In the genomic region with DNA sequence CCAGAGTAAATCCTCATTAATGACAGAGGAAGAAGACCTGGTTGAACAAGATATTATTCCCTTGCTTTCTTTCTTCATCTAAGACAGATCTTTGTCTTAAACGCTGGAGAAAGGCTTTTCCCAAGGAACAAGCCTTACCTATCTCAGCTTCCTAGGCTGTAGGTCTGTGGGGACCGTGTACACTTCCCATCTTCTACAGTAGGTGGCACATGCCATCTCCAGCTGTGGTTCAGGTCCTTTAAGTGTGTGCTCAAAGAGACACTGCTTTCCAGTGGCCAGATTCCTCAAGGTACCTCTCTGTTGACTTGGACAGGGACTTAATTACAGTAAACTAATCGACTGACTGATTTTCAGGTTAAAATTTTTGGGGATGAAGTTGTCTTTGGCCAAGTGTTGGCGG, we compare ENCODE assay signal across 43 mouse cellular contexts. TPM values are rescaled to one million over a fixed set of nuclear protein-coding genes. Genes with fewer than 3 reads are reported as not detected.
DNase-seq lines count a peak whose midpoint lies in the region; ATAC-seq and TF ChIP-seq lines count a peak whose summit lies in the region.
"Had no signal": no experiment of that assay in that cellular context is flagged by ENCODE, and none has a peak within 500 bp of the region (broad histone marks: within the 10 kb centered on the region; RNA-seq: fewer than 3 reads in every experiment).

No protein-coding gene starts in this region.

- no peak for ATAC-seq in hindbrain, postnatal 0 days
- ATAC-seq in hindbrain, embryonic 12.5 days (ENCODE audit: low FRiP score), result no peak
- ATAC-seq in liver, postnatal 0 days, result no peak
- ATAC-seq in liver, embryonic 11.5 days (replicated peaks; ENCODE audit: low FRiP score), result no peak
- no peak for ATAC-seq in midbrain, embryonic 15.5 days (replicated peaks)
- ATAC-seq: inflammation-experienced regulatory T-cells, adult 6 months; liver, embryonic 12.5 days had no signal

- no peak for TF ChIP-seq RAD21 in MEL (IDR thresholded peaks at IDR 0.05; ENCODE audit: low read depth, low read length)

- H3K36me3 ChIP-seq in hindbrain, postnatal 0 days (ENCODE audit: insufficient read depth, low read length), result no peaks in the 10 kb centered on the region
- H3K36me3 ChIP-seq in hindbrain, embryonic 12.5 days, result no peaks in the 10 kb centered on the region
- H3K36me3 ChIP-seq in liver, postnatal 0 days (replicated peaks; ENCODE audit: insufficient read depth, low read length), result no peaks in the 10 kb centered on the region
- H3K36me3 ChIP-seq in liver, embryonic 11.5 days (ENCODE audit: control insufficient read depth, insufficient read depth, low read length), result no peaks in the 10 kb centered on the region
- no peaks in the 10 kb centered on the region for H3K36me3 ChIP-seq in MEL (ENCODE audit: control insufficient read depth in 1 of 2, insufficient read depth in 2 of 2, low read length in 2 of 2)
- H3K36me3 ChIP-seq in midbrain, embryonic 15.5 days (replicated peaks), result no peaks in the 10 kb centered on the region
- H3K36me3 ChIP-seq: limb, embryonic 12.5 days; liver, embryonic 12.5 days had no signal

- H3K27ac ChIP-seq in hindbrain, postnatal 0 days, result no peak overlapping the region
- H3K27ac ChIP-seq in hindbrain, embryonic 12.5 days, result no peak overlapping the region
- H3K27ac ChIP-seq in liver, postnatal 0 days (ENCODE audit: low read depth), result no peak overlapping the region
- no peak overlapping the region for H3K27ac ChIP-seq in liver, embryonic 11.5 days (ENCODE audit: low read depth, low read length)
- no peak overlapping the region for H3K27ac ChIP-seq in MEL (ENCODE audit: control insufficient read depth, low read depth, low read length)
- H3K27ac ChIP-seq in midbrain, embryonic 15.5 days, result no peak overlapping the region
- H3K27ac ChIP-seq: hindbrain, embryonic 14.5 days; limb, embryonic 12.5 days; liver, embryonic 12.5 days had no signal

- TF ChIP-seq POLR2A in MEL (IDR thresholded peaks at IDR 0.05; ENCODE audit: control insufficient read depth in 1 of 2, insufficient read depth in 1 of 2, low read depth in 1 of 2, low read length in 2 of 2, poor library complexity in 1 of 2), result no peak

- TF ChIP-seq CTCF in hindbrain, postnatal 0 days (IDR thresholded peaks at IDR 0.05; ENCODE audit: low read depth), result peak; percentile 25; the same call in 1 of the 2 replicates
- 0 out of 2 replicates have a peak, but pooled peaks have one; percentile 16 for TF ChIP-seq CTCF in liver, postnatal 0 days (IDR thresholded peaks at IDR 0.05; ENCODE audit: low read depth)
- peak in 2 of 3 experiments; percentile 3 to 11; a peak in 2 of 6 replicates for TF ChIP-seq CTCF in MEL (IDR thresholded peaks at IDR 0.05 in 2 of 3, conservative IDR thresholded peaks at IDR 0.05 in 1 of 3; ENCODE audit: control insufficient read depth in 1 of 3, insufficient read depth in 1 of 3, low read depth in 2 of 3, low read length in 3 of 3, poor library complexity in 1 of 3, severe bottlenecking in 1 of 3)

- H3K4me1 ChIP-seq in hindbrain, postnatal 0 days (ENCODE audit: insufficient read depth, low read length), result no peaks in the 10 kb centered on the region
- H3K4me1 ChIP-seq in hindbrain, embryonic 12.5 days, result no peaks in the 10 kb centered on the region
- H3K4me1 ChIP-seq in liver, postnatal 0 days (ENCODE audit: insufficient read depth), result no peaks in the 10 kb centered on the region
- no peaks in the 10 kb centered on the region for H3K4me1 ChIP-seq in liver, embryonic 11.5 days (replicated peaks; ENCODE audit: control insufficient read depth, insufficient read depth, low read length)
- no peaks in the 10 kb centered on the region for H3K4me1 ChIP-seq in MEL (ENCODE audit: control insufficient read depth in 1 of 2, insufficient read depth in 2 of 2, low read length in 2 of 2)
- no peaks in the 10 kb centered on the region for H3K4me1 ChIP-seq in midbrain, embryonic 15.5 days
- H3K4me1 ChIP-seq: limb, embryonic 12.5 days; liver, embryonic 12.5 days; megakaryocyte, embryonic 14.5 days had no signal

- WGBS in hindbrain, postnatal 0 days, result 62% methylated on average over 4 of the region's 4 CpGs
- WGBS in hindbrain, embryonic 12.5 days, result 73% methylated on average over 4 of the region's 4 CpGs
- WGBS in liver, postnatal 0 days (ENCODE audit: insufficient replicate concordance), result 45% methylated on average over 4 of the region's 4 CpGs
- 52% methylated on average over 4 of the region's 4 CpGs for WGBS in liver, embryonic 11.5 days
- 68% methylated on average over 4 of the region's 4 CpGs for WGBS in midbrain, embryonic 15.5 days

- no peak for TF ChIP-seq EP300 in liver, postnatal 0 days (IDR thresholded peaks at IDR 0.05; ENCODE audit: low read depth)
- no peak for TF ChIP-seq EP300 in MEL (IDR thresholded peaks at IDR 0.05; ENCODE audit: low read depth in 1 of 2, low read length in 2 of 2)

- no peak for DNase-seq in hindbrain, postnatal 0 days (ENCODE audit: low spot score)
- no peak for DNase-seq in liver, postnatal 0 days
- no peak for DNase-seq in liver, embryonic 11.5 days (ENCODE audit: low spot score)
- peak; percentile 19 for DNase-seq in 416B (ENCODE audit: low read depth)
- no peak for DNase-seq in MEL (ENCODE audit: low read depth, low spot score)
- DNase-seq in frontal cortex, postnatal 14 days (ENCODE audit: low spot score in 2 of 2), result no peak
- DNase-seq: adrenal gland, postnatal 25 days; cerebellum, adult 18-20 months; cerebellum, postnatal 14 days; gastrocnemius, postnatal 25 days; heart, adult 18-20 months; heart, postnatal 4 days; kidney, adult 8-10 months; kidney, postnatal 25 days; lung, adult 2 months; lung, postnatal 4 days; midbrain, embryonic 14.5 days; right cerebral cortex, adult 18-20 months; spleen, adult 18-20 months; thymus, adult 18-20 months; thymus, postnatal 25 days had no signal

- no peaks in the 10 kb centered on the region for H3K9me3 ChIP-seq in hindbrain, postnatal 0 days (ENCODE audit: low read length)
- no peaks in the 10 kb centered on the region for H3K9me3 ChIP-seq in hindbrain, embryonic 12.5 days (replicated peaks)
- H3K9me3 ChIP-seq in liver, postnatal 0 days (ENCODE audit: low read length), result no peaks in the 10 kb centered on the region
- no peaks in the 10 kb centered on the region for H3K9me3 ChIP-seq in liver, embryonic 11.5 days (ENCODE audit: control insufficient read depth, low read length)
- H3K9me3 ChIP-seq in MEL (replicated peaks; ENCODE audit: insufficient read depth, low read length), result no peaks in the 10 kb centered on the region
- no peaks in the 10 kb centered on the region for H3K9me3 ChIP-seq in midbrain, embryonic 15.5 days
- H3K9me3 ChIP-seq: limb, embryonic 12.5 days; liver, embryonic 12.5 days; megakaryocyte, embryonic 14.5 days had no signal

- no peak overlapping the region for H3K4me3 ChIP-seq in hindbrain, postnatal 0 days (ENCODE audit: low read length)
- no peak overlapping the region for H3K4me3 ChIP-seq in hindbrain, embryonic 12.5 days
- H3K4me3 ChIP-seq in liver, postnatal 0 days (ENCODE audit: low read depth, low read length), result no peak overlapping the region
- H3K4me3 ChIP-seq in liver, embryonic 11.5 days (ENCODE audit: low read depth, low read length), result no peak overlapping the region
- no peak overlapping the region for H3K4me3 ChIP-seq in MEL (ENCODE audit: control insufficient read depth in 1 of 2, insufficient read depth in 1 of 2, low read depth in 2 of 2, low read length in 2 of 2)
- H3K4me3 ChIP-seq in midbrain, embryonic 15.5 days, result no peak overlapping the region
- H3K4me3 ChIP-seq: erythroblast, embryonic 14.5 days; limb, embryonic 12.5 days; liver, embryonic 12.5 days; megakaryocyte, embryonic 14.5 days had no signal

- no peak overlapping the region for H3K4me2 ChIP-seq in hindbrain, postnatal 0 days (ENCODE audit: low read depth, low read length)
- no peak overlapping the region for H3K4me2 ChIP-seq in hindbrain, embryonic 12.5 days (replicated peaks)
- no peak overlapping the region for H3K4me2 ChIP-seq in liver, postnatal 0 days (ENCODE audit: low read depth, low read length)
- no peak overlapping the region for H3K4me2 ChIP-seq in liver, embryonic 11.5 days
- H3K4me2 ChIP-seq in midbrain, embryonic 15.5 days, result no peak overlapping the region
- H3K4me2 ChIP-seq: heart, embryonic 11.5 days; hindbrain, embryonic 14.5 days; limb, embryonic 12.5 days; liver, embryonic 12.5 days had no signal

- no peak overlapping the region for H3K9ac ChIP-seq in hindbrain, postnatal 0 days (replicated peaks; ENCODE audit: low read length)
- no peak overlapping the region for H3K9ac ChIP-seq in hindbrain, embryonic 12.5 days
- H3K9ac ChIP-seq in liver, postnatal 0 days (replicated peaks), result no peak overlapping the region
- H3K9ac ChIP-seq in liver, embryonic 11.5 days (ENCODE audit: low read depth, low read length), result no peak overlapping the region
- H3K9ac ChIP-seq in MEL (ENCODE audit: control insufficient read depth, low read depth, low read length, poor library complexity, severe bottlenecking), result no peak overlapping the region
- H3K9ac ChIP-seq in midbrain, embryonic 15.5 days, result no peak overlapping the region
- H3K9ac ChIP-seq: hindbrain, embryonic 14.5 days; limb, embryonic 12.5 days; liver, embryonic 12.5 days had no signal

- no peaks in the 10 kb centered on the region for H3K79me2 ChIP-seq in MEL (ENCODE audit: control insufficient read depth, insufficient read depth, low read length, poor library complexity)

- no peaks in the 10 kb centered on the region for H3K27me3 ChIP-seq in hindbrain, postnatal 0 days (ENCODE audit: insufficient read depth, low read length)
- H3K27me3 ChIP-seq in hindbrain, embryonic 12.5 days, result 0 out of 2 replicates have a peak, but pooled peaks cover 2% of the 10 kb centered on the region
- no peaks in the 10 kb centered on the region; the same call in 1 of the 2 replicates for H3K27me3 ChIP-seq in liver, postnatal 0 days (ENCODE audit: insufficient read depth, low read length)
- no peaks in the 10 kb centered on the region for H3K27me3 ChIP-seq in liver, embryonic 11.5 days (replicated peaks; ENCODE audit: control insufficient read depth, insufficient read depth, low read length)
- peaks cover 0 to 2% of the 10 kb centered on the region in 2 experiments for H3K27me3 ChIP-seq in MEL (ENCODE audit: control insufficient read depth in 1 of 2, insufficient read depth in 2 of 2, low read length in 2 of 2)
- H3K27me3 ChIP-seq in midbrain, embryonic 15.5 days (replicated peaks), result no peaks in the 10 kb centered on the region

RNA-seq across cellular contexts. Expression of a gene that starts 7.0 kb away (rescaled TPM):
- not detected in 2 replicates for total RNA-seq in hindbrain, postnatal 0 days (2014; rRNA removed)
- polyA plus RNA-seq in hindbrain, postnatal 0 days (2015; fragmentation: Nextera tagmentation; extraction: Ambion mirVana), result not detected in 2 replicates
- polyA plus RNA-seq in hindbrain, embryonic 12.5 days (2016; fragmentation: Nextera tagmentation; extraction: Ambion mirVana), result not detected in 2 replicates
- polyA plus RNA-seq in liver, postnatal 0 days (2015; fragmentation: Nextera tagmentation; extraction: Ambion mirVana), result not detected in 2 replicates
- polyA plus RNA-seq in liver, embryonic 11.5 days (2014; fragmentation: Nextera tagmentation; extraction: Ambion mirVana), result not detected in 2 replicates
- total RNA-seq in MEL (2012; rRNA removed), result not detected in 2 replicates
- not detected for polyA plus RNA-seq in MEL (2012; ENCODE audit: insufficient read depth in 1 of 2, insufficient read length in 2 of 2, low read depth in 1 of 2, low replicate concordance in 2 of 2, missing spikeins in 1 of 2)
- polyA plus RNA-seq in midbrain, embryonic 15.5 days (2015; fragmentation: Nextera tagmentation; extraction: Ambion mirVana), result not detected in 2 replicates
- total RNA-seq: adrenal gland, postnatal 25 days; gastrocnemius, adult 18-20 months; gastrocnemius, postnatal 25 days; heart, adult 18-20 months; heart, postnatal 4 days; layer of hippocampus, adult 18-20 months; layer of hippocampus, postnatal 10 days; left cerebral cortex, adult 18-20 months; left cerebral cortex, postnatal 25 days; neutrophil, adult 5-6 weeks had no signal
- polyA plus RNA-seq: C2C12; cortical plate, adult 2 months; embryonic facial prominence, embryonic 14.5 days; erythroblast, embryonic 14.5 days; forebrain, embryonic 11.5 days; heart, embryonic 11.5 days; heart, embryonic 16.5 days; hindbrain, embryonic 14.5 days; inflammation-experienced regulatory T-cells, adult 6 months; limb, embryonic 12.5 days; liver, embryonic 12.5 days; lung, adult 2 months; midbrain, embryonic 14.5 days; neural tube, embryonic 11.5 days; stomach, embryonic 16.5 days had no signal

RNA-seq across cellular contexts. Expression of a gene that starts 8.3 kb away (rescaled TPM):
- total RNA-seq in hindbrain, postnatal 0 days (2014; rRNA removed), result not detected in 2 replicates
- not detected in 2 replicates for polyA plus RNA-seq in hindbrain, postnatal 0 days (2015; fragmentation: Nextera tagmentation; extraction: Ambion mirVana)
- not detected in 2 replicates for polyA plus RNA-seq in hindbrain, embryonic 12.5 days (2016; fragmentation: Nextera tagmentation; extraction: Ambion mirVana)
- not detected in 2 replicates for polyA plus RNA-seq in liver, postnatal 0 days (2015; fragmentation: Nextera tagmentation; extraction: Ambion mirVana)
- not detected in 2 replicates for polyA plus RNA-seq in liver, embryonic 11.5 days (2014; fragmentation: Nextera tagmentation; extraction: Ambion mirVana)
- not detected in 2 replicates for total RNA-seq in MEL (2012; rRNA removed)
- polyA plus RNA-seq in MEL (2012; ENCODE audit: insufficient read depth in 1 of 2, insufficient read length in 2 of 2, low read depth in 1 of 2, low replicate concordance in 2 of 2, missing spikeins in 1 of 2), result not detected
- 0.36 and 0.65 TPM in 2 replicates for polyA plus RNA-seq in midbrain, embryonic 15.5 days (2015; fragmentation: Nextera tagmentation; extraction: Ambion mirVana)
- total RNA-seq: adrenal gland, postnatal 25 days; gastrocnemius, adult 18-20 months; gastrocnemius, postnatal 25 days; heart, adult 18-20 months; heart, postnatal 4 days; layer of hippocampus, adult 18-20 months; layer of hippocampus, postnatal 10 days; left cerebral cortex, adult 18-20 months; left cerebral cortex, postnatal 25 days; neutrophil, adult 5-6 weeks had no signal
- polyA plus RNA-seq: C2C12; cortical plate, adult 2 months; erythroblast, embryonic 14.5 days; heart, embryonic 11.5 days; heart, embryonic 16.5 days; hindbrain, embryonic 14.5 days; inflammation-experienced regulatory T-cells, adult 6 months; limb, embryonic 12.5 days; liver, embryonic 12.5 days; lung, adult 2 months; neural tube, embryonic 11.5 days; stomach, embryonic 16.5 days had no signal

RNA-seq across cellular contexts. Expression of a gene that starts 15.6 kb away (rescaled TPM):
- total RNA-seq in hindbrain, postnatal 0 days (2014; rRNA removed), result not detected in 2 replicates
- not detected in 2 replicates for polyA plus RNA-seq in hindbrain, postnatal 0 days (2015; fragmentation: Nextera tagmentation; extraction: Ambion mirVana)
- not detected in 2 replicates for polyA plus RNA-seq in hindbrain, embryonic 12.5 days (2016; fragmentation: Nextera tagmentation; extraction: Ambion mirVana)
- polyA plus RNA-seq in liver, postnatal 0 days (2015; fragmentation: Nextera tagmentation; extraction: Ambion mirVana), result not detected in 2 replicates
- polyA plus RNA-seq in liver, embryonic 11.5 days (2014; fragmentation: Nextera tagmentation; extraction: Ambion mirVana), result not detected in 2 replicates
- total RNA-seq in MEL (2012; rRNA removed), result not detected in 2 replicates
- not detected for polyA plus RNA-seq in MEL (2012; ENCODE audit: insufficient read depth in 1 of 2, insufficient read length in 2 of 2, low read depth in 1 of 2, low replicate concordance in 2 of 2, missing spikeins in 1 of 2)
- not detected in 2 replicates for polyA plus RNA-seq in midbrain, embryonic 15.5 days (2015; fragmentation: Nextera tagmentation; extraction: Ambion mirVana)
- total RNA-seq: adrenal gland, postnatal 25 days; gastrocnemius, adult 18-20 months; gastrocnemius, postnatal 25 days; heart, adult 18-20 months; heart, postnatal 4 days; layer of hippocampus, adult 18-20 months; layer of hippocampus, postnatal 10 days; left cerebral cortex, adult 18-20 months; left cerebral cortex, postnatal 25 days; neutrophil, adult 5-6 weeks had no signal
- polyA plus RNA-seq: C2C12; cortical plate, adult 2 months; embryonic facial prominence, embryonic 14.5 days; erythroblast, embryonic 14.5 days; forebrain, embryonic 11.5 days; heart, embryonic 11.5 days; heart, embryonic 16.5 days; inflammation-experienced regulatory T-cells, adult 6 months; limb, embryonic 12.5 days; liver, embryonic 12.5 days; lung, adult 2 months; midbrain, embryonic 14.5 days; neural tube, embryonic 11.5 days; stomach, embryonic 16.5 days had no signal

RNA-seq across cellular contexts. Expression of a gene that starts 28.1 kb away (rescaled TPM):
- not detected in 2 replicates for total RNA-seq in hindbrain, postnatal 0 days (2014; rRNA removed)
- not detected in 2 replicates for polyA plus RNA-seq in hindbrain, postnatal 0 days (2015; fragmentation: Nextera tagmentation; extraction: Ambion mirVana)
- not detected in 2 replicates for polyA plus RNA-seq in hindbrain, embryonic 12.5 days (2016; fragmentation: Nextera tagmentation; extraction: Ambion mirVana)
- polyA plus RNA-seq in liver, postnatal 0 days (2015; fragmentation: Nextera tagmentation; extraction: Ambion mirVana), result not detected in 2 replicates
- polyA plus RNA-seq in liver, embryonic 11.5 days (2014; fragmentation: Nextera tagmentation; extraction: Ambion mirVana), result not detected in 2 replicates
- not detected in 2 replicates for total RNA-seq in MEL (2012; rRNA removed)
- not detected for polyA plus RNA-seq in MEL (2012; ENCODE audit: insufficient read depth in 1 of 2, insufficient read length in 2 of 2, low read depth in 1 of 2, low replicate concordance in 2 of 2, missing spikeins in 1 of 2)
- not detected in 2 replicates for polyA plus RNA-seq in midbrain, embryonic 15.5 days (2015; fragmentation: Nextera tagmentation; extraction: Ambion mirVana)
- total RNA-seq: adrenal gland, postnatal 25 days; gastrocnemius, adult 18-20 months; gastrocnemius, postnatal 25 days; heart, adult 18-20 months; heart, postnatal 4 days; layer of hippocampus, adult 18-20 months; layer of hippocampus, postnatal 10 days; left cerebral cortex, adult 18-20 months; left cerebral cortex, postnatal 25 days; neutrophil, adult 5-6 weeks had no signal
- polyA plus RNA-seq: C2C12; cortical plate, adult 2 months; embryonic facial prominence, embryonic 14.5 days; erythroblast, embryonic 14.5 days; forebrain, embryonic 11.5 days; heart, embryonic 11.5 days; heart, embryonic 16.5 days; hindbrain, embryonic 14.5 days; inflammation-experienced regulatory T-cells, adult 6 months; limb, embryonic 12.5 days; liver, embryonic 12.5 days; lung, adult 2 months; midbrain, embryonic 14.5 days; neural tube, embryonic 11.5 days; stomach, embryonic 16.5 days had no signal

RNA-seq across cellular contexts. Expression of a gene that starts 33.2 kb away (rescaled TPM):
- 129 and 133 TPM in 2 replicates for total RNA-seq in hindbrain, postnatal 0 days (2014; rRNA removed)
- polyA plus RNA-seq in hindbrain, postnatal 0 days (2015; fragmentation: Nextera tagmentation; extraction: Ambion mirVana), result 86.2 and 94.6 TPM in 2 replicates
- 49.1 and 53.8 TPM in 2 replicates for polyA plus RNA-seq in hindbrain, embryonic 12.5 days (2016; fragmentation: Nextera tagmentation; extraction: Ambion mirVana)
- polyA plus RNA-seq in liver, postnatal 0 days (2015; fragmentation: Nextera tagmentation; extraction: Ambion mirVana), result 1.8 TPM in 2 replicates
- 2.5 and 2.6 TPM in 2 replicates for polyA plus RNA-seq in liver, embryonic 11.5 days (2014; fragmentation: Nextera tagmentation; extraction: Ambion mirVana)
- 0.20 and 0.23 TPM in 2 replicates for total RNA-seq in MEL (2012; rRNA removed)
- under 1 TPM in 1 of 2 experiments, not detected in 1; 0.31 TPM for polyA plus RNA-seq in MEL (2012; ENCODE audit: insufficient read depth in 1 of 2, insufficient read length in 2 of 2, low read depth in 1 of 2, low replicate concordance in 2 of 2, missing spikeins in 1 of 2)
- 134 and 135 TPM in 2 replicates for polyA plus RNA-seq in midbrain, embryonic 15.5 days (2015; fragmentation: Nextera tagmentation; extraction: Ambion mirVana)
- total RNA-seq: neutrophil, adult 5-6 weeks had no signal
- polyA plus RNA-seq: inflammation-experienced regulatory T-cells, adult 6 months had no signal
